Mouse (Mus musculus) fat pad, adult 2 months (tissue): ENCODE data around the gene Gm17190.
"Not testable (repeated sequence)": the region's sequence is repeated elsewhere in the genome, so short reads cannot be mapped to it uniquely, and the experiment has no call there.

Experiments used
- DNase-seq: peaks from one replicate; pipeline ENCODE4 v3.0.0-alpha.2; 2011; ENCODE audit warnings: low read depth, low spot score; ENCODE audit errors: extremely low read depth

The Gm17190 gene

GRCm38 (mm10) chr13:96081754-96082153 lies at the start of gene Gm17190:
Gm17190 (plus strand) TSS chr13:96082054.
- DNase-seq, result not testable (repeated sequence)

DNA sequence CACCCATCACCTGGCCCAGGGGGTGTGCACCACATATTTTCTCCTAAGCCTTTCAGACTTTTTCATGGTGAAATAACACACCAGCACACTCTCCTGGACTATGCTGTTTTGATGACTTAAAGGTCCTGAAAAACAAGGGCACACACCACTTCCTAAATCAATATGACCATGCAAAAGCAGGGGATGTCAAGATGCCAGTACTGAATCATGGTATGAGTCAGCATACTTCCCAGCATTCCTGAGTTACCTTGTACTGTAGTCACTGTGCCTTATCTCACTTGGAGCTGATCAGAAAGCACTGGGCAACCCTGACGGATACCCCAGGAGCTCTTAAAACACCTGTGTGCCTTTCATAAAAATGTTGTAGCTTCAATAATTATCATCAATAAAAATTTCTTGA lies 42.3 kb upstream of the Gm17190 start:
- no peak for DNase-seq

GRCm38 (mm10) chr13:96040275-96041042 lies 41.4 kb upstream of the Gm17190 start:
- DNase-seq, result no peak

- DNase-seq, result no peak
Measured at GRCm38 (mm10) chr13:96045396-96045795, 36.5 kb upstream of the Gm17190 start.

DNA sequence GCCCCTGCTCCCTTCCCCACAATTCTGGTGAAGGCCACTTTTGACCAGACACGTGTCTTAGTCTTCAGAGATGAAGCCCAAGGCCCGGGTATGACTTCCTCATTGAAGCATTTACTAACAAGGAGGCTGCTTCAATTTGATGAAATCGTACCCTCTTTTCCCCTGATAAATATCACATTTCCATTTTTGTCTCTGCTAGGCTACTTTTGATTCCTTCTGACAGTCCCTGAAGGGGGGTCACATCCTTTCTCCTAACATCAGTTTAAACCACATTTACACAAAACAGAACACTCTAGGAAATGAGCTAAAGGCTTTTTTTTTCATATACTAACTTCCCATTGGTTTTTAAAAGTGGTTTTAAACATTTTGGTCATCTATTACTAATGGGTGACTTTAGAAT lies 29.1 kb upstream of the Gm17190 start:
- DNase-seq, result no peak

- DNase-seq, result no peak
Measured at GRCm38 (mm10) chr13:96073555-96073954, 8.3 kb upstream of the Gm17190 start.

- not testable (repeated sequence) for DNase-seq
Measured at GRCm38 (mm10) chr13:96081276-96081675, 578 bp upstream of the Gm17190 start, which contains the start of gene Gm20075. Gm20075 (minus strand) TSS chr13:96081376.

GRCm38 (mm10) chr13:96085581-96086302 lies 3.9 kb downstream of the Gm17190 start:
- DNase-seq, result no peak

DNA sequence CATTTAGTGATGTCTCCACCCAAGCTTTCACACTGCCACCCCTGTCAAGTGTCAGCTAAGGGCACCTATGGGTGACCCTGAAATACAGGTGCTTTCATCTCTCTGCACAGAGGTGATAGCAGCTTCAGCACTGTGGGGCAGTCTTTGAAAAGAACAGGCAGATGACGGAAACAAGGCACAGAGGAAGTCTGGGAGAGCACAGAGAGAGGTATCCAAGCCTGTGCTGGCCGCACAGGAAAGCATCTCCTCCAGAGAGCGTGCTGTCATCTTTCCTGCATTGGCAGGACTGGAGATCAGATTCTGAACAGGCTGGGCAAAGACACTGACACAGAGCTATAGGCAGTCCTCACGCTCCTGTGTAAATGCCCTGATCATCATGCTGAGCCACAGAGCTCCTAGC lies 9.1 kb downstream of the Gm17190 start:
- DNase-seq, result no peak

- no peak for DNase-seq
Measured at GRCm38 (mm10) chr13:96106367-96106766, 24.5 kb downstream of the Gm17190 start.

DNA sequence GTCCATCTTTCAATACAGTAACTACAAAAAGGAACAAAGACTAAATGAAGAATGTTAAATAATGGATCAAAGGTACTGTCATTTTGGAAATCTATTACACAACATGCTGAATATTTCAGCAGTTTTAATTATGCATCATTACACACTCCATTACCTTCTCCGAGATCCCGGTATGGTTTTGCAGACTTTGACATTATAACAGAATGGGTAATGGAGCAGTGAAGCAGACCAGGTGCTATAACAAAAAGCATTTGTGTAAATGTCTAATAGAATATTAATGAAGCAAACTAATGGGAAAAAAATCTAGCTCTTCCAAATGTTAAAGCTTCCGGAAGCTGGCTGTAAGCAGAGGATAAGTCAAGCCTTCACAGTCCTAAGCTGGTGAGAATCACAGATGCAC lies 28.9 kb downstream of the Gm17190 start:
- DNase-seq, result no peak

DNA sequence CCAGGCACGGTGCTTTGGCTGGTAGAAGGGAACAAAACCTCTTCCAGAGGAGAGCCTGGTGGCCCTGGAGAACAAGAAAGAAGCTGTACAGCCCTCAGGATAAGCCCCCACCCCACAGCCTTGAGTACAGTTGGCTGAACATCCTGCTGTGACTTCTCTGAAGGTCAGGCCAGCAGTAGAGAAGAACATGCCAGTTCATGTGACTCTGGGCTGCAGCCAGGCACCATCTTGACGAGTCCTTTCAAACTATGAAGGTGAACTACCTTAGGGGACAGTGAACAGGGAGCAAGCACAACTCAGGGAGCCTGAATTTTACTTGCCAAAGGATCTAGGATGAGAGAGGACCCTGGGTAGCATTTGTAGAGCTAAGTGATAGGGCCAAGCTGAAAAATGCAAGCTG lies 30.9 kb downstream of the Gm17190 start:
- DNase-seq, result no peak

- DNase-seq, result no peak
Measured at GRCm38 (mm10) chr13:96125011-96125410, 43.2 kb downstream of the Gm17190 start.

DNA sequence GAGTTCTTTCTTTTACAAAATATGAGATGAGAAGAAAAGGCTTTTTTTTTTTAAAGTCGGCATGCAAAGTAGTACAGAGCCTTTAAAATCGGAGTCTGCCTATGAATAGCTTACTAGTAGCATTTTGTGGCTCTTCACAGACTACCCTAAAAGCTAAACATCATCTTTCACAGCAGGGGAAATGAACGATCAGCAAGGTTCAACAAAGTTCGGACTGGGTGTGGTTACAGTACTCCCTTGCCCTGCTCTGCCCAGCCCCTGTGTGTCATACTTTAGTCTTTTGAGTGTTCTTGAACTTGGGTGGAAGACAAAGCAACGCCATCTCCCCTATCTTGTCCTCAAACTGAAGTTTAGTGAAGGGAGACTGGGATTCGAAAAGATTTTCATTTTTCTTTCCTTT lies 44.8 kb downstream of the Gm17190 start:
- DNase-seq, result no peak

DNA sequence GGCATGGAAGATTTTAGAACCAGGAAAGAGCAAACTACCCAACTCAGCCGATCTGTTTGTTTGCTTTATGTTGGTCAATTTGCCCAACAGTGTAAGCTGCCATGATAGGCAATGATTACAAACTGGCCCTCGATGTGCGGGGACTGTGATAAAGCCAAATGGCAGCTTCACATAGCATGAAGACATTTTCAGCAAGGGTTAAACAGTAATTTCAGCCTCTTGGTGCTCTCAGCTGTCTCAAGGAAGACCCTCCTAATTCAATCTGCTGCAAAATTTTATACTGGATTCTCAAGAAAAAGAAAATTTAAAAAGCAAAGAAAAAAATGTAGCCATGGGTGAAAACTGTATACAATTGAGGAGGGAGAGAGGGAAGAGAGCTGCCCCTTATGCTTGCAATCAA lies 47.2 kb downstream of the Gm17190 start:
- no peak for DNase-seq

DNA sequence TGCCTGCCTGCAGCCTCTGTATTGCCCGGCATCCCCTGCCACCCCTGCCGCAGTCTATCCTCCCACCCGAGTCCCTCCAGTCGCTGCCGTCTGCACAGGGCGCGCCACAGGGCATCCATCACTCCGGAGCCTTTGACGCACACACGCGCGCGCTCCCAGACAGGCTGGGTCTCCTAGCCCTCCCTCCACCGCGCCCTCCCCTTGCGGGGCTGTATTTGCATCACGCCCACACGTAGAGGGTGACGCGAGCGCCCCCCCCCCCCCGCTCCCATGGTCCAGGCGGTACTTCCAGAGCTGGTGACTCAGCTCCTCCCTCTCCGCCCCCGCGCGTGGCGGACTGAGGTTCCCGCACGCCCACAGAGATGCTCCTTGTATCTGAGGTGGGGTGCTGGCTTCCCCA lies 49.2 kb downstream of the Gm17190 start:
- DNase-seq, result no peak

DNA sequence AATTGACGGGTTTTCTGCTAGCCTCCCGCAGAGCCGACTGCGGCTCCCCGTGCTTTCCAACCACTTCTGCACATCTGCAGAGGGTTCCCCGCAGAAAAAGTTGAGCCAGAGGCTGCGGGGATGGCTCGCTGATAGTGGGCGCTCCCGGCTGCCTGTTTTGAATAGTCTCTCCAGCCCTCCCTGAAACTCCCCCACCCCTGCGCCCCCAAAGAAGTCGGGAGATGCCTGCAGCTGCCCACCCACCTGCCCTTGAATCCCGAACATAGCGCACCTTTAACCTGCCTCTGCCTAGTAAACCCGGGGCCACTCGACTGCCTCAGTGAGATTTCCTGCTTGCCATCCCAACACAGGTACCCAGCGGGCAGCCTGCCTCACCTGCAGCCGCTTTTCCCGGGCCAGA lies 50.1 kb downstream of the Gm17190 start:
- DNase-seq, result no peak

DNA sequence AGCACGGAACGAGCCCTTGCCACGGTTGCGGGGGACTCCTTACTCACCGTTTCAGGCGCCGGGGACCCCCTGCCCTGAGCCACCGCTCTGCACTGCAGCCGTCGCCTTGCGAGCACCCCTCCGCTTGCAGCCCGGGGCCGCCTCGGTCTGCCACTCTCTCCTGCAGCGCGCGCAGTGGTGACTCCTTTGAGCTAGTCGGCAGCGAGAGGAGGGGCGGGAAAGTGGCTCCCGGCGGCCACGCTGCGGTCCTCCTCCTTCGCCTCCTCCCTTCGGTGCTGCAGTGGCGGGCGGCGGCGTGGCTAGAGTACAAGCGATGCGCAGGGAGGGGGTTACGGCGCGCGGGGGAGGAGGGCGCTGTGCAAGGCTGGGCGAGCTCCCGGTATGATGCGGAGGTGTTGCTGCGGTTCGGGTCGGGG lies 50.6 kb downstream of the Gm17190 start, which contains the start of gene Sv2c:
Gene Sv2c (minus strand): TSS at position 177 of the 416 bp plus-strand sequence.
- DNase-seq, result no peak
